Mouse (Mus musculus): Measurements from ENCODE around the gene Klhl28.

DNA sequence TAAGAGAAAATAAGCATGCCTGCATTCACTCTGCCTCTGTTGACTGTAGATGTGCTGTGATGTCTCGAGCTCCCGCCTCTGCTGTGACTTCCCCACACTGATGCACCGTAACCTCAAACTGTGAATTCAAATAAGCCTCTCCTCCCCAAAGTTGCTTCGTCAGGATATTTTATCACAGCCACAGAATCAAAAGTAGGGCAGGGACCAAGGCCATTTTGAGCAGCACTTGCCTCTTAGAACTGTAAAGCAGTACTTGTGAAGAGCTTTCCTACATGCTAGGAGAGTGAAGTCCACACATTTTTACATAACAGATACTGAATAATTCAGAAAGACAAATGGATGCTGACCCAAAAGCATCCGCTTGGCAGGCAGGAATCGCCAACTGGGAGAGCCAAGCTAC is 52.3 kb downstream of the Klhl28 start:
- TF ChIP-seq CTCF (IDR thresholded peaks at IDR 0.05; ENCODE audit: low read depth) (no peak), EP300 (optimal IDR thresholded peaks at IDR 0.05) (no peak)

Measured in stomach, postnatal 0 days (tissue).